Mouse (Mus musculus) neutrophil, adult 5-6 weeks (primary cell): ENCODE results near the gene Zdhhc8. TPM values are rescaled to one million over a fixed set of nuclear protein-coding genes. Genes with fewer than 3 reads are reported as not detected.

Experiments
- ATAC-seq: fragments of 151-379, 151-347 bp; 2 replicates; pipeline ENCODE4 v1.8.0; 2017; ENCODE audit warnings: mild to moderate bottlenecking, moderate TSS enrichment; ENCODE audit not compliant: insufficient number of reproducible peaks, poor library complexity, low FRiP score, severe bottlenecking; ENCODE audit errors: extremely low read depth
- total RNA-seq: library from RNA; stranded (forward); fragments of 200-1000 nt; gene quantifications from 2 replicates; pipeline ENCODE4 v1.2.3, GENCODE M21; 2017

The Zdhhc8 gene
- total RNA-seq, 1 experiment from 2014 or later, result 14.0 TPM

- ATAC-seq, result no peak
Measured at GRCm38 (mm10) chr16:18173788-18174187, 61.1 kb downstream of the Zdhhc8 start.

- ATAC-seq, result no peak
Measured at GRCm38 (mm10) chr16:18173231-18173630, 61.7 kb downstream of the Zdhhc8 start.

GRCm38 (mm10) chr16:18172266-18172855 is 62.6 kb downstream of the Zdhhc8 start:
- ATAC-seq, result peak; percentile 45; the same call in 1 of the 2 replicates

Other genes starting within 250 kb of the Zdhhc8 start
- 5.1 and 5.2 TPM in 2 replicates for gene Dgcr6, start 182.3 kb downstream of the Zdhhc8 start, total RNA-seq
- 0.98 and 3.8 TPM in 2 replicates for gene Prodh, start 144.9 kb downstream of the Zdhhc8 start, total RNA-seq
- not detected in 2 replicates for gene Rtn4r, start 107.5 kb downstream of the Zdhhc8 start, total RNA-seq
- not detected in 2 replicates for gene Ccdc188, start 17.3 kb downstream of the Zdhhc8 start, total RNA-seq
- 113 and 131 TPM in 2 replicates for gene Trmt2a, start 13.5 kb upstream of the Zdhhc8 start, total RNA-seq
- 56.7 and 62.2 TPM in 2 replicates for gene Ranbp1, start 13.6 kb upstream of the Zdhhc8 start, total RNA-seq
- gene Gm49776, start 23.2 kb upstream of the Zdhhc8 start, total RNA-seq, result not detected in 2 replicates
- 47.6 and 72.4 TPM in 2 replicates for gene Dgcr8, start 54.1 kb upstream of the Zdhhc8 start, total RNA-seq
- 23.8 and 30.3 TPM in 2 replicates for gene Tango2, start 113.0 kb upstream of the Zdhhc8 start, total RNA-seq
- 3.9 and 4.7 TPM in 2 replicates for gene Arvcf, start 113.0 kb upstream of the Zdhhc8 start, total RNA-seq
- gene Txnrd2, start 191.2 kb upstream of the Zdhhc8 start, total RNA-seq, result 6.1 and 8.5 TPM in 2 replicates
- 12.3 and 14.5 TPM in 2 replicates for gene Comt, start 191.7 kb upstream of the Zdhhc8 start, total RNA-seq